Mouse (Mus musculus) liver, embryonic 16.5 days (tissue): ENCODE data around the gene Mrpl22. TPM values are rescaled to one million over a fixed set of nuclear protein-coding genes. Genes with fewer than 3 reads are reported as not detected.
"Not testable (repeated sequence)": the region's sequence is repeated elsewhere in the genome, so short reads cannot be mapped to it uniquely, and the experiment has no call there.

ENCODE experiments used
- ATAC-seq: fragments of 200-750 bp; cut with Nextera tagmentation; 2 replicates; pipeline ENCODE4 v1.8.0; 2017; ENCODE audit warnings: low read depth, mild to moderate bottlenecking, moderate number of reproducible peaks, moderate library complexity
- H3K27ac ChIP-seq: fragments of 300-500 bp; sonication (generic); 2 replicates; pipeline ENCODE4 v1.5.1; 2014; ENCODE audit warnings: mild to moderate bottlenecking, low read length
- H3K27me3 ChIP-seq: fragments of 300-500 bp; sonication (generic); 2 replicates; pipeline ENCODE4 v1.6.1; 2014; ENCODE audit warnings: low read depth, low read length, mixed read lengths; ENCODE audit not compliant: control insufficient read depth, insufficient read depth
- H3K36me3 ChIP-seq: fragments of 300-500 bp; sonication (generic); 2 replicates; pipeline ENCODE4 v1.6.1; 2014; ENCODE audit warnings: mild to moderate bottlenecking; ENCODE audit not compliant: control insufficient read depth, insufficient read depth
- H3K4me1 ChIP-seq: fragments of 300-500 bp; sonication (generic); 2 replicates; pipeline ENCODE4 v1.6.1; 2014; ENCODE audit warnings: low read depth, low read length, mixed read lengths; ENCODE audit not compliant: control insufficient read depth
- H3K4me2 ChIP-seq: fragments of 300-500 bp; sonication (generic); 2 replicates; pipeline ENCODE4 v1.6.1; 2014; ENCODE audit warnings: low read depth, low read length, mixed read lengths
- H3K4me3 ChIP-seq: fragments of 300-500 bp; sonication (generic); 2 replicates; pipeline ENCODE4 v1.5.1; 2014; ENCODE audit warnings: low read depth, mild to moderate bottlenecking, low read length
- H3K9ac ChIP-seq: fragments of 300-500 bp; sonication (generic); 2 replicates; pipeline ENCODE4 v1.6.1; 2014; ENCODE audit warnings: low read depth, low read length
- H3K9me3 ChIP-seq: fragments of 300-500 bp; sonication (generic); replicated peaks from 2 replicates; pipeline ENCODE4 v1.6.1; 2016; ENCODE audit warnings: low read length; ENCODE audit not compliant: control insufficient read depth
- WGBS: fragments of 180-500 bp; shearing (Covaris S2); extraction: QIAGEN DNeasy Blood & Tissue Kit; methylation state at CpG from one replicate; pipeline ENCODE4 v1.1.7; 2014; ENCODE audit not compliant: insufficient replicate concordance; 5-methylcytosine and 5-hydroxymethylcytosine counted together
- polyA plus RNA-seq: library from polyadenylated mRNA; unstranded; fragments of >200 nt; fragmentation: Nextera tagmentation; extraction: Ambion mirVana; gene quantifications from 2 replicates; pipeline ENCODE4 v1.2.1, GENCODE M21; 2015

Mrpl22 gene
- polyA plus RNA-seq, 1 experiment from 2014 or later, result 74.9 TPM

DNA sequence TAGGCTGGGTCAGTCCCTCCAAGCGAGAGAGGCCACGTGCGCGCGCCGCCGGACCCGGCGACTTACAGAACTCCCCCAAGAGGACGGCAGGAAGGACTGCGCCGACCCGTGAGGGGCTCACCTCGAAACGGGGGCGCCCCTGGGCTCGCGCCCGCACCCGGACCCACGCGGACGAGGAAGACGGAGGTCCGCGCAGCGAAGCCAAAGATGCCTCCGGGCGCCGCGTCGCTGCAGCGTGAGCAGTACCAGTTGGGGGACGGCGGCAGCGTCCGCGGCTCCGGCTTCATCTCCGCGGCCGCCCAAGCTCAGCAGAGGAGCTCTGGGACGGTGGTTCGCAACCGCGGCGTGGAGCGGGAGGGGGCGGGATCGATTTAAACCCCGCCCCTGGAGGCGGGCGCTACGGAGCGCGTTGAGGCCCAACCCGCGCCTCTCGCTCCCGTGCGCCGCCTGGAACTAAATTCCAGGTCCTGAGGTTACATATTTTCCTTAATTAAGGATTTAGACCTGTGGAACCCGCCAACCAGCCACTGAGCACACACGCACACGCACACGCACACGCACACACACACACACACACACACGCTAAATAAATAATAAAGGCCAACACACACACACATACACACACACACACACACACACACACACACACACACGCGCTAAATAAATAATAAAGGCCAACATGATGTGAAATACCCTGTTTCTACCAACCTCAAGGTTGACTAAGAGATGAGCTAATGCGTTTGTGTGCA is 3.1 kb upstream of the Mrpl22 start, which contains the start of gene Gemin5:
Gene Gemin5 (minus strand): TSS at position 373 of the 749 bp plus-strand sequence.
- 0 out of 2 replicates have a peak, but pooled peaks cover under 1% of the 10 kb centered on the region for H3K9me3 ChIP-seq
- peak within 1 kb of the TSS; percentile 90 for H3K4me3 ChIP-seq
- H3K27ac ChIP-seq, result peak within 1 kb of the TSS; percentile 71
- no peaks in the 10 kb centered on the region for H3K27me3 ChIP-seq
- H3K9ac ChIP-seq, result peak within 1 kb of the TSS; percentile 81
- H3K4me2 ChIP-seq, result peak within 1 kb of the TSS; percentile 88
- under 1% methylated on average over 71 of the region's 71 CpGs for WGBS
- peaks cover 26% of the 10 kb centered on the region for H3K4me1 ChIP-seq
- peaks cover 21% of the 10 kb centered on the region for H3K36me3 ChIP-seq
- ATAC-seq, result peak; percentile 81

DNA sequence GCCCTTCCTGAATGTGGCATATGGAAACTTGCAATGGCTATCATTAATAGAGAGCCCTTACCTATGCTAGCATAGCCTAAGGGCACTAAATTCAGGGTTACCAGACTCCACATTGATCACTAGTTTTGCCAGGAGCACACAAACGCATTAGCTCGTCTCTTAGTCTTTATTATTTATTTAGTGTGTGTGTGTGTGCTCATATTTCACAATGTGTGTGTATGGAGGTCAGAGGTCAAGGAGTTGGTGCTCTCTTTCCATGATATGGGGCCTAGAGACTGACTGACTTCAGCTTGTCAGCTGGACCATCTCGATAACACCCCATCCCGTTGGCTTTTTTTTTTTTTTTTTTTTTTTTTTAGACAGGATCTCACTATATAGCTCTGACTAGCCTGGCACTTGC is 1.8 kb upstream of the Mrpl22 start:
- WGBS, result 50% methylated on average over 4 of the region's 4 CpGs
- peak overlapping the region; percentile 51 for H3K27ac ChIP-seq
- H3K4me2 ChIP-seq, result no peak overlapping the region
- H3K4me3 ChIP-seq, result no peak overlapping the region
- ATAC-seq, result no peak
- H3K9me3 ChIP-seq, result 0 out of 2 replicates have a peak, but pooled peaks cover 3% of the 10 kb centered on the region
- peaks cover 28% of the 10 kb centered on the region for H3K36me3 ChIP-seq
- no peak overlapping the region for H3K9ac ChIP-seq
- H3K4me1 ChIP-seq, result peaks cover 29% of the 10 kb centered on the region
- H3K27me3 ChIP-seq, result no peaks in the 10 kb centered on the region

DNA sequence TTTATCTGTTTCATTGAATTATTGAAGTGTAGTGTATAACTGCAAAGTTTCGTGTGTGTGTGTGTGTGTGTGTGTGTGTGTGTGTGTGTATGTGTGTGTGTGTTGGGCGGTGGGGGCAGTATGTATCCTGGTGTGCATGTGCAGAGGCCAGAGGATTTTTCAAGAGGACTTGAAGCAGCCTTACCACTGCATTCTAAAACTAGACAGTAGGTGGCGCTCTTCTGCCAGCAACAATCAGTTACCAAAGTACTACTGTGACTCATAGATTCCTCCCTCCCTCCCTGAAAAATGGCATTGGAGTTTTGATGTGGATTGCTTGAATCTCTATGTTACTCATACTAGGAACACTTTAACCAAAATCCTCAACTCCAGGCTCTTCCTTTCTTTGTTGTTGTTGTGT is 8.1 kb downstream of the Mrpl22 start:
- no peak overlapping the region for H3K4me2 ChIP-seq
- H3K9ac ChIP-seq, result no peak overlapping the region
- no peak overlapping the region for H3K27ac ChIP-seq
- no peaks in the 10 kb centered on the region for H3K9me3 ChIP-seq
- H3K4me1 ChIP-seq, result no peaks in the 10 kb centered on the region
- 13% methylated on average over 3 of the region's 3 CpGs for WGBS
- H3K4me3 ChIP-seq, result no peak overlapping the region
- H3K36me3 ChIP-seq, result peaks cover 23% of the 10 kb centered on the region
- no peaks in the 10 kb centered on the region for H3K27me3 ChIP-seq
- no peak; the same call in 1 of the 2 replicates for ATAC-seq

DNA sequence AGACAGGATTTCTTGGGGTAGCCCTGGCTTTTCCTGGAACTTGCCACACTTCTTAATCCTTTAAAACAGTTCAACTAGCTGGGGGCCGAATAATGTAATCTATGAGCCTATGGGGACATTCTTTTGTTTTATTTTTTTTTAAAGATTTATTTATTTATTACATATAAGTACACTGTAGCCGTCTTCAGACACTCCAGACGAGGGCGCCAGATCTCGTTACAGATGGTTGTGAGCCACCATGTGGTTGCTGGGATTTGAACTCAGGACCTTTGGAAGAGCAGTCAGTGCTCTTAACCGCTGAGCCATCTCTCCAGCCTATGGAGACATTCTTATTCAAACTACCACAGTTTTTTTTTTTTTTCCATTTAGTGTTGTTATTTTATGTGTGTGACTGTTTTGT is 8.5 kb downstream of the Mrpl22 start:
- not testable (repeated sequence) for H3K4me3 ChIP-seq, H3K4me2 ChIP-seq, H3K27ac ChIP-seq, ATAC-seq, H3K9ac ChIP-seq, H3K9me3 ChIP-seq, H3K27me3 ChIP-seq, H3K4me1 ChIP-seq
- peaks cover 23% of the 10 kb centered on the region for H3K36me3 ChIP-seq
- 80% methylated on average over 6 of the region's 6 CpGs for whole genome bisulfite sequencing

DNA sequence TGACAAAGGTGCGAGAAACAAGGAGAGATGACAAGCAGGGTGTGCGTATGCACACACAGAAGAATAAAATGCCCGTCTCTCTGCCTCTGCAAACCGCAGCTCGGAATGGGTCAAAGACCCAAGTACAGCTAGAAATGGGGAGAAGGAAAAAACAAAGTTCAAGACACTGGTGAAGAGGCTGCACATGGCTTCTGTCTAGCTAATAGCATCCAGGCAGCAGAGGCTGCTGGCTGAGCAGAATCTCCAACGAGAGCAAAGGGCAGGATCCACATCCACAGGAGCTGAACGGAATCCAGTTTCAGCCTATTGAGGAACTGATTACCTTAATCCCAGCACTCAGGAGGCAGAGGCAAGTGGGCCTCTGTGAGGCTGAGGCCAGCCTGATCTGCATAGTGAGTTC is 9.3 kb downstream of the Mrpl22 start:
- H3K36me3 ChIP-seq, result peaks cover 16% of the 10 kb centered on the region
- 85% methylated on average over 7 of the region's 7 CpGs for WGBS
- no peaks in the 10 kb centered on the region for H3K27me3 ChIP-seq
- H3K4me1 ChIP-seq, result no peaks in the 10 kb centered on the region
- H3K27ac ChIP-seq, result no peak overlapping the region
- no peaks in the 10 kb centered on the region for H3K9me3 ChIP-seq
- ATAC-seq, result no peak
- H3K9ac ChIP-seq, result no peak overlapping the region
- H3K4me2 ChIP-seq, result no peak overlapping the region
- H3K4me3 ChIP-seq, result no peak overlapping the region

DNA sequence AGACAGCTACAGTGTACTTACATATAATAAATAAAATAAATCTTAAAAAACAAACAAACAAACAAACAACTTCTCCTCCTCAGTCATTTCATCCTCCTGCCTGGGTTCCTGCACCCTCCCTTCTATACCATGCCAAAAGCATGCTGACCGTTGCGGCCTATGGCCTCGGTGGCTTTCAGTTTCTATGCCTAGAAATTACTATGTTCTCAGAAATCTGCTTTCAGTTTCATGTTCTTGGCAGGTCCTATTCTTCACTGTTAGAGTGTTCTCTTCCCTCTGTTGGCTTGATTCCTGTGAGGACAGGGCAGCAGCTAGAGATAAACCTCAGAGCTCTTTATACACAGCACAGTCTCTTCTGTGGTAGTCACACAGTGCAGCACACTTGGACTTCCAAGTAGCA is 12.1 kb downstream of the Mrpl22 start:
- 66% methylated on average over 3 of the region's 3 CpGs for WGBS
- ATAC-seq, result 0 out of 2 replicates have a peak, but pooled peaks have one; percentile 19
- no peak overlapping the region for H3K4me3 ChIP-seq
- H3K9me3 ChIP-seq, result no peaks in the 10 kb centered on the region
- no peak overlapping the region for H3K9ac ChIP-seq
- no peak overlapping the region for H3K4me2 ChIP-seq
- H3K27ac ChIP-seq, result no peak overlapping the region
- no peaks in the 10 kb centered on the region for H3K27me3 ChIP-seq
- no peaks in the 10 kb centered on the region; the same call in none of the 2 replicates for H3K36me3 ChIP-seq
- H3K4me1 ChIP-seq, result no peaks in the 10 kb centered on the region

DNA sequence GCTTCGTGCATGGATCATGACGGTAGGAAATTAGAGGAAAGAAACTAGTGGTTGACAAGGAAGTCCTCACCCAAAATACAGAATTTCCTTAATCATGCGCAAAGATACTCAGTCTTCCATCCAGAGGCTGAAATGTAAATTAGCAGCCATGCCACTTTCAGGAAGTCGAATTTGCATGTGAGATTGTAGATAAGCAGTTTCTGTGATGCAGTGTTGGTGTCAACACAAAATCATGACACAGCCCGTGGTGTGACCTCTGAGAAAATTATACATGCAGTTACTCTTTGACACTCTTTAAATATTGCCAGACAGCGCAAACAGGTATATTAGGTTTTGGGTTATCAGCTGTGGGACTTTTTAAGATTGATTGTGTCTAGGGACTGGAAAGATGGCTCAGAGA is 18.2 kb downstream of the Mrpl22 start:
- WGBS, result 72% methylated on average over 6 of the region's 6 CpGs
- Histone ChIP-seq H3K27ac (no peak overlapping the region), H3K4me1 (no peaks in the 10 kb centered on the region), H3K27me3 (no peaks in the 10 kb centered on the region), H3K9me3 (no peaks in the 10 kb centered on the region), H3K4me3 (no peak overlapping the region), H3K36me3 (no peaks in the 10 kb centered on the region), H3K4me2 (no peak overlapping the region), H3K9ac (no peak overlapping the region)
- no peak for ATAC-seq

DNA sequence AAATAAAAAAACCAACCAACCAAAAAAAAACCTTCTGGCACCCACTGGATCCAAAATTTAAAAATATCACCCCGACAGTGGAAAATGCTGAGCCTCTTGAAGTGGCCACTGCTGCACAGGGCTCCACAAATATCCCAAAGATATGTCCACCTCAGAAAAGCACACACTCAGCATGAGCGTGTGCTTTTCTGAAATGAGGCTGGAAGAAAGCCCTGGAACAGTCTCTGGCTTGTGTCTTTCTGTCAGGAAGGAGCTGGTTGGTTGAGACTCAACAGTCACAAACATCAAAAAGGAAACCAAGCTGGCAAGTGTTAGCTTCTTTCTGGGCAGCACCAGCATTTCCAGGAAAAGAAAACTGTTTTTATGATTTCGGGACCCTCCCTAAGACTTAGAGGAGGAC is 21.9 kb downstream of the Mrpl22 start:
- no peak overlapping the region for H3K4me3 ChIP-seq
- no peak overlapping the region for H3K9ac ChIP-seq
- H3K4me2 ChIP-seq, result no peak overlapping the region
- no peak overlapping the region for H3K27ac ChIP-seq
- no peaks in the 10 kb centered on the region for H3K36me3 ChIP-seq
- no peaks in the 10 kb centered on the region for H3K27me3 ChIP-seq
- H3K9me3 ChIP-seq, result no peaks in the 10 kb centered on the region
- H3K4me1 ChIP-seq, result no peaks in the 10 kb centered on the region
- ATAC-seq, result no peak
- WGBS, result 54% methylated on average over 3 of the region's 3 CpGs

DNA sequence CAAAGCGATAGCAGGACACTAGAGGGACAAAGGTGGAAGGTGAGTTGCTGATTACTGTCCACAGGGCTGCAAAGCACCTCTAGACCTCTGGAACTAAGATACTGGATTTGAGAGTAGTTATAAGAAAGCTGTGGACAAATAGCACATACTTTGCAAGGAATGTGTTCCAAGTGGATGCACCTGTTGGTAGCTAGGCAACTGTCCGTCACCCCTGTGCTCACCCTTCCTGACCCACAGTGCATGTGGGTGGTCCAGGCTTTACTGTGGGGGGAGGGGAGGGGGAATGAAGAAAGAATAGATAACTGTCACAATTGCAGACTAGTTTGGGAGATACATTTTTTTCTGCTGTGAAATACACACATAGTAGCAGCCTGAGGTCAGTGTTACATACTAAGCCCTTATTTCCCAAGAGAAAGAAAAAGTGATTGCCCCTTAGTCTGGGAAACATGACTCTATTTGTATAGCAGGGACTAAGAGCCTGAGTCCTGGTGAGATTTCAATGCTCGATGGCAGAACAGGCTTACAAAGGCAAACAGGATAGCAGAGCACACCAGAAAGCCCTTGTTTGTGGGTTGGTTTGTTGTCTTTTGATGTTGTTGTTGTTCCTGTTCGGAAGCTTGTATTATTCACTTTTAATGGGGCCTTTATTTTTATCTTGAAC is 22.5 kb downstream of the Mrpl22 start:
- no peaks in the 10 kb centered on the region for H3K36me3 ChIP-seq
- no peak for ATAC-seq
- no peak overlapping the region for H3K4me3 ChIP-seq
- WGBS, result 42% methylated on average over 4 of the region's 4 CpGs
- no peak overlapping the region for H3K4me2 ChIP-seq
- H3K9me3 ChIP-seq, result no peaks in the 10 kb centered on the region
- H3K4me1 ChIP-seq, result peaks cover 3% of the 10 kb centered on the region; the same call in 1 of the 2 replicates
- H3K27ac ChIP-seq, result no peak overlapping the region
- H3K27me3 ChIP-seq, result no peaks in the 10 kb centered on the region
- H3K9ac ChIP-seq, result no peak overlapping the region
